Mouse (Mus musculus) skeletal muscle tissue, adult 2 months (tissue): ENCODE data around the gene Thbs3.
A peak's percentile ranks its signal among the peaks of the same experiment; 100 is the strongest.
"Not testable (repeated sequence)": the region's sequence is repeated elsewhere in the genome, so short reads cannot be mapped to it uniquely, and the experiment has no call there.

Source experiments
- DNase-seq: peaks from one replicate; pipeline ENCODE4 v3.0.0-alpha.2; 2012; ENCODE audit warnings: low read depth, low spot score

The Thbs3 gene

DNA sequence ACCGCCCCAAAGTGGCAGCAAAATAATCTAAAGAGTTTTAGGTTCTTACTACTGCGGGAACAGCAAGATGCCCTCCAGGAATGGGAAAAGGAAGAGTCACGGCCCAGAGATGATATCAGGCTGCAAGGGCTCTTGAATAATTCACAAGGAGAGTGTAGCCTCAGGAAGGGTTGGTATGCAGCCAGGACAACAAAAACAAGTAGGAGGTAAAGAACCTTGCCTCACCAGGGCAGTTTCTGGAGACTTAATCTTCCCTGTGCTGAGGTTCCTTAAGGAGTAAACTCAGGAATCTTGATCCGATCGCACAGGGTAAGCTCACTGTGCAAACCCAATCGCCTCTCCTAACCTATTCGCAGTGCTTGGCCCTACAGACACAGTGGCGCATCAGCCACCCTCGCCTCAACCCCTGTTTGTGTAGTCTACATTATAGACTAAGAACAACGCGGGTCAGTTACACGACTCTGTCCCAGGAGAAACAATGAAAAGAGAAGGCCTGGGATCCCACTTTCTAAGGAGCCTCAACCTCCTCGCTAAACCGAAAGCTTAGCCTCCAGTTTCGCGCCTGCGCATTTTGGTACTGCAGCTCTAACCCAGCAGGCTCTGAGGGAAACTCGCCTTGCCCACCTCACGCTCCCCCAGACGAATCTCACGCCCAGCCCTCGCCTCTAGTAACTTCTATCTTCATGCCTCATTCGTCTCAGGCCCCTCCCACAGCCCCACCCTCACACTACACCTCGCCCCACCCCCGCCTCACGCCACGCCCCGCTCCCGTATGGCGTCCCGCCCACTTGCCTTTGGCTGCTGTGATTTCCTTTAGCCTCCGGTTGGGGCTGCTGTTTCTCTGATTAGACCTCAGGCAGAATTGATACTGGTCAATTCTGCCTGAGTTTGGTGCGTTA is 18.8 kb upstream of the Thbs3 start:
- DNase-seq: peak; percentile 92

DNA sequence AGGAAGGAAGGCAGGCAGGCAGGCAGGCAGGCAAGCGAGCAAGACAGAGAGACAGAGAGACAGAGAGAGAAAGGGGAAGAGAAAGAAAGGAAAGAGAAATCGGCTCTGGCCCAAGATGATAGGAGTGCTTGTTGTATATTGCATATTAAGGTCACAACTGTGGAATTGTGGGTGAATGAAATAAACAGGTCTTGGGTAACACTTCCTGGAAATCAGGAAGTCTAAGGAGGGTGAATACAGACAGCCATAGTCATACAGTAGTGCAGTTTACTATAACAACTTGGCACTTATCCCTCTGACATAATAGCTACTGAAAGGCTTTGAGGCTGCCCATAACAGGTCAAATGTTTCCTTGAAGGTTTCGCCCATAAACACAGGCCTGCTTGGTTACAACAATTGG is 15.1 kb upstream of the Thbs3 start:
- DNase-seq: no peak

DNA sequence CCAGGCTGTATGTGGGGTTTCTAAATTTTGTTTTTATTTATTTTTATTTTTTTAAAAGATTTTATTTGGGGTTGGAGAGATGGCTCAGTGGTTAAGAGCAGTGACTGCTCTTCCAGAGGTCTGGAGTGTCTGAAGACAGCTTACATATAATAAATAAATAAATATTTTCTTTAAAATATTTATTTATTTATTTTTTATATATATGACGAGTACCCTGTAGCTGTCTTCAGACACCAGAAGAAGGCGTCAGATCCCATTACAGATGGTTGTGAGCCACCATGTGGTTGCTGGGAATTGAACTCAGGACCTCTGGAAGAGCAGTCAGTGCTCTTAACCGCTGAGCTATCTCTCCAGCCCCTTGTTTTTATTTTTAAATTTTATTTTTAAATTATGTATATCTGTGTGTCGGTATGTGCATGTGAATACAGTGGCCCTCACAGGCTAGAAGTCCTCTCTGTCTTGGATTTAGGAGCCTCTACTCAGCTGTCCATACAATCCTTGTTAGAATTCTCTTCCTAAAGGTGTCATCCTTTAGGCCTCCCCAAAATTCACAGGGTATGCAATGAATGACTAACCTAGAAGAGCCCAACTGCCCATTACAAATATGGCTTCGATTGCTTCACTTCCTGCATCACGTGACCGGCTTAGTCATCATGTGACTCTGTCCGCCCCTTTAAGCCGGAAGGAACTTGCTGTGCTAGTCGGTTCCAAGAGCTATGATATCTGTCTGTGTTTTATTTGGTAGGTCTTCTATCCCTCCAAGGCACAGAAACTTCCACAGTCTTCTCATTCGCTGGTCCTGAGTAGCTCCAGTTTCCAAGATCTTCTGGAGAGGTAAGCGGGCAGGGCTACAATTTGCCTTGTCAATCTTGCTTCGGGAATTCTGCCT is 12.5 kb upstream of the Thbs3 start, which contains the start of gene Gba:
Gene Gba, plus strand, starts transcription at position 676 of the 889 bp plus-strand sequence.
- DNase-seq: peak; percentile 86

DNA sequence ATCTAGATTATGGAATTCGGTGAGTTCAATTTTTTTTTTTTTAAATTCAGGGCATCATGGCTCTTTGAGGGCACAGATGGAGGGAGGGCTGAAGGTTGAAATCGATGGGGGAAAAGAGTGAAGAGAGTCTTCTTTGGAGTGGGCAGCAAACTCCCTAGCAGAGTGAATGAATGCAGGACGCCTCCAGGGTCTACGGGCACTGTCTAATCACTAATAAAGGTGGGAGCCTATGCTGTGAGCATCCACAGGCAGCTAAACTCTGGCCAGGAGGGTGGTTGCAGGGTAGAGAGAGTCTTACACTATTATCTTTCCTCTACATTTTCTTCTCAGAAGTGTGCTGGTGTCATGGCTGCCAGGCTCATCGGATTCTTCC is 11.9 kb upstream of the Thbs3 start:
- DNase-seq: no peak

DNA sequence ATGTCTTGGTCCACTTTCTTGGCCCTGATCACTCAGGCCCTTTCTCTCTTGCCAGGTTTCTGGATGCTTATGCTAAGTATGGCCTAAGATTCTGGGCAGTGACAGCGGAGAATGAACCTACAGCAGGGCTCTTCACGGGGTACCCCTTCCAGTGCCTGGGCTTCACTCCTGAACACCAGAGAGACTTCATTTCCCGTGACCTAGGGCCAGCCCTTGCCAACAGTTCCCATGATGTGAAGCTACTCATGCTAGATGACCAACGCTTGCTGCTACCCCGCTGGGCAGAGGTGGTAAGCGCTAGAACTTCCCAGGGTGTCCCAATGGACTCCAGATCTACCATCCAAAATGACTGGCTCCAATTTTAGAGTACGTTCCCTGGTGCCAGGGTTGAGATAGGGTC is 8.9 kb upstream of the Thbs3 start:
- DNase-seq: no peak

DNA sequence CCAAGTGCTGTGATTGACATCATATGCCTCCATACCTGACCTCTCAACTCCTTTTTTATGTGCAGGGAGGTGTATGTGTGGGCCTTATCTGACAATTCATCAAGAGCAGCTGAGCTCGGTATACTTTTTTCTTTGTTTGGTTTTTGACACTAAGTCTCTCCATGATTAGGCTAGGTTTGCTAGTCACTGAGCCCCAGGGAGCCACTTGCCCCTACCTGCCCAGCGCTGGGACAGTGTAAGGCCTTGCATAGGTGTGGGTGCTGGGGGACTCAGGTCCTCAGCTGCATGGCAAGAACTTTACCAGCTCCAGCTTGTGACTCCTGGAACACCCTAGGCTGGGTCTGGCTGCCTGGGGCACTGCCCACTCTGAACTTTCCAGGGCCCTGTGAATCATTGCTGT is 8.3 kb upstream of the Thbs3 start:
- no peak for DNase-seq

DNA sequence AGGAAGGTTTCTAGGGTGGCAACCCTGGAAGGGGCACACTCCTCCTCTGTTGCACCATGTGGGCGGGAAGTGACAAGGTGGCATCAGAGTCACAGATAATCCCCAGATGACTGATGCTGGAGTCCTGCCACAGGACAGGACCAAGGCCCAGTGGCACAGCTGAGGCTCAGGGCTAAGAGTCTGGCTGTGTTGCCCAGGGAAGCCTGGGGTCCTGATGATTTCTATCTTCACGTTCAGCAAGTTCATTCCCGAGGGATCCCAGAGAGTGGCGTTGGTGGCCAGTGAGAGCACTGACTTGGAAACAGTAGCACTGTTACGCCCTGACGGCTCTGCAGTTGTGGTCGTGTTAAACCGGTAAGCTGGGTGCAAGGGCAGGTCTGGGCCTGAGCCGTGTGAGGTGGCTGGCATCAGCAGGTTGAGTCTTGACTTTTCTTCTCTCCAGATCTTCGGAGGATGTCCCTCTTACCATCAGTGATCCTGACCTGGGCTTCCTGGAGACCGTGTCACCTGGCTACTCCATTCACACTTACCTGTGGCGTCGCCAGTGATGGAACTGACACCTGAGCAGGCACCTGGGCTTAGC is 6.8 kb upstream of the Thbs3 start:
- no peak for DNase-seq

DNA sequence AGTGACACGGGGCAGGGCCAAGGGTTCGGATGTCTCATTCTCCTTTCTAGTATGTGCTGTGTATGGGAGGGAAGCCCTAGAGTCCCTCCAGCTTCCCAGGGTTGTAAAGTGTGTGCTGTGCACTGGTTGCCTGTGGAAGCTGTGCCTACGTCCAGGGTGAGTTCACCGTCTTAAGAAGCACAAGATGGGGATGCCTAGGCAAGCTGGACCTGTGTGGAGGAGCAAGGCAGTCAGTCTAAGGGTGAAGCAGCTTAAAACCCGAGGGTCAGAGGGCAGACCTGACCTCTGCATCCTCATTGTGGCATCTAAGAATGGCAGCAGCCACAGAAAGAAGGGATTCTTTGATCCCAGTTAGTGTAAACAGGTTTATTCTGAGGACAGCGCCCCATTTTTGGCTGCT is 6.2 kb upstream of the Thbs3 start:
- no peak for DNase-seq

DNA sequence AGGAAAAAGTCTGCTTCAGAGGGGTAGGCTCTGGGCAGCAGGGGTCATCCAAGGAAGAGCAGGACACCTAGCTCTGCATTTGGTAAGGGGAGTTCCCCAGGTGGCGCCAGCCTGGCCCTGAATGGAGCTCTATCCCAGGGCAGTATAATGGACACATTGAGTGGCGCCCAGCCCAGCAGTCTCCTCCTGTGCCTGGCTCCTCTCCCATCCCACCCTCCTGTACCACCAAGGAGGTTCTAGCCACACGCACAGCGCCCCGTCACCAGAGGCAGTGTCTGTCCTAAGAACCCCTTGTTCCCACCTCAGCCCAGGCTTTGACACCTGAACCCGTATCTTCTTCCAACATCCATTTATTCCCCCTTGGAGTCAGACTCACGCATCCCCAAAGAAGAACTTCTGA is 5.2 kb upstream of the Thbs3 start:
- DNase-seq: no peak

DNA sequence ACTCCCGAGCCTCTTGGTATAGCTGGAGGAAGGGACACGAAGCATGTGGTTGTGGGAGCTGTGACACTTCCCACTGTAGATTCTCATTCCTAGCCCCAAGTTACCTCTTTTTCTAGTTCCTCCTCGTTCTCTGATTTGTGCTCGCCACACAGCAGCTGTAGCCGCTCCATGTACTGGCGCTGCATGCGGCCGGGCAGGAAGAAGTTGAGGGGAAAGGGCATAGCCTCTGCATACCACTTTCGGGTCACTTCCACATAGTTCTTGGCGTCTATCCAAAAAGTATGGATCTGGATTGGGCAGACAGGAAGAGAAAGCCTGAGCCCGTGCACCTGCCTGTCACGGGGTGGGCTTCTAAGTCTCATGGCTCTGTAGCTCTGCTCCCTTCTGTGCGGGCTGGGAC is 4.8 kb upstream of the Thbs3 start:
- DNase-seq: no peak

DNA sequence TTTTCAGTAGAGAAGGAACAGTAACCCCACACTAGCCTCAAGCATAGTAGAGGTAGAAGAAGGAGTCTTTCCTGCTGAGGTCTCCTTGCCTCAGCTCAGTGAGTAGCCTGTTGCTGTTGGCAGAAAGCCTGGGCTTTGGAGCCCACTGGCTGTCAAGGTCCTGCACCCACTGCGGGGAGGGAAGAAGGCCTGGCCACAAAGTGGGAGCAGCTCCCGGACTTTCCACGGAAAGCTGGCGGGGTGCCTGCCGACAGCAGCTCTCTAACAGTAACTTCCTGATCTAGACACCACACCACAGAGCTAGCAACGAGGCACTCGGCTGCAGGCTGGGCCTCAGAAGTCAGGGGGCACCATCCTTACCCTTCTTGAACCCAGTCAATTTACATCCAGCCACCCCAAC is 4.2 kb upstream of the Thbs3 start:
- no peak for DNase-seq

DNA sequence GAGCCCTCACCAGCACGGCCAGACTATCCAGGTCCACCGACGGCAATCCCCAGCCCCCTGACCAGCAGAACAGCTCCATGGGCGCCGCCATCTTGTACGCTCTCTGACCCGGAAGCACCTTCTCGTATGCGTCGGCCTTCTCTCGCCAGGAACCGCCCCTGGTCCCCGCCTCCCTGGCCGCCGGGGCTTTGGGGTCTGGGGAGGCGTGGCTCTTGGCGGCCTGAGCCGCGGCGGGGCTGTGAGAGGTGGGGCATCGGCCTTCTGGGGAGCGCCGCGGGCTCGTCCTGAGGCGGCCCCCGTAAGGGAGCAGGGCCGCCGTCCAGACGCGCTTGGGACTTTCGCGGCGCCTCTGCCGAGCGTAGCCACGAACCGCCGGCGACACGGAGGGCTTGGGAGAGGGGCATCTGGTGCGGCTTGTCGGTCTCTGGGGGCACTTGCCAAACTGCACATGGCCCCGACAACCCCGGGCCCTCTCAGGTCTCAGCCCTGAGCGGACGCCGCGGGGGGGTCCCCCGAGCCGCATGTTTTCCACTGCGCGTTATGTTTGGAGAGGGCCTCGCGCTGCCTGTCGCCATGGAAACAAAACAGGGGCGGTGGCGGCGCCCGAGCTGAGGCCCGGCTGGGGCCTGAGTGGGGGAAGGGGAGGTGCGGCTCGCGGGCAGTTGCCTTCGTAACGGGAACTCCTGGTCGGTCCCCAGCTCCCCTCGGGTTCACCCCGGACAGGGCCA is 1.0 kb upstream of the Thbs3 start:
- DNase-seq: peak; percentile 87

DNA sequence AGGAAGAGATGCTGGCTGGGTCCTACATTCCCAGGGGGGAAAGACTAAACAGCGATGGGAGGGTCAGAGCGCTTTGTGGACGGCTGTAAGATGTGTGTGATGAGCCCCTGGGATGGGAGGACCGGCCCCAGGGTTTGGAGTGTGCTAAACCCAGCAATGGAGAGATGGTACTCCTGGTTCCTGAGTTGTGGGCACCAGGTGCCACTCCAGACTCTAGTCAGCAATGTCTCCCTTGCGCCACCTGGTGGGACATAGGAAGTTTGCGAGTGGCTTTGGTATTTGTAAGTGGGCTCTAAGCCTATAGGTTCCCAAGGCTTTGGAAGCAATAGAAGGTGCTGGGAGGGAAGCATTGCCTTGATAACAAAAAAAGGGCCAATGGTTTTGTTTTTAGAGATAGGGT is 873 bp downstream of the Thbs3 start:
- DNase-seq: peak; percentile 78

DNA sequence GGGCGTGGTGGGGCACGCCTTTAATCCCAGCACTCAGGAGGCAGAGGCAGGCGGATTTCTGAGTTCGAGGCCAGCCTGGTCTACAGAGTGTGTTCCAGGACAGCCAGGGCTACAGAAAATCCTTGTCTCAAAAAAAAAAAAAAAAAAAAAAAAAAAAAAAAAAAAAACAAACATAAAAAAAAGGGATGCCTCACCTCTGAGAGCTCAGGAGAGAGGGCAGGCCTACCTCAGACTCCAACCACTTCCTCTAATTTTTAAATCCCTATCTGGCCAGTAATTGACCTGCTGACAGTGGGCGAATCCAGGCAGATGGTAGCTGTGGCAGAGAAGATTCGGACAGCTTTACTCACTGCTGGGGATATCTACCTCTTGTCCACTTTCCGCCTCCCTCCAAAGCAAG is 1.4 kb downstream of the Thbs3 start:
- not testable (repeated sequence) for DNase-seq

DNA sequence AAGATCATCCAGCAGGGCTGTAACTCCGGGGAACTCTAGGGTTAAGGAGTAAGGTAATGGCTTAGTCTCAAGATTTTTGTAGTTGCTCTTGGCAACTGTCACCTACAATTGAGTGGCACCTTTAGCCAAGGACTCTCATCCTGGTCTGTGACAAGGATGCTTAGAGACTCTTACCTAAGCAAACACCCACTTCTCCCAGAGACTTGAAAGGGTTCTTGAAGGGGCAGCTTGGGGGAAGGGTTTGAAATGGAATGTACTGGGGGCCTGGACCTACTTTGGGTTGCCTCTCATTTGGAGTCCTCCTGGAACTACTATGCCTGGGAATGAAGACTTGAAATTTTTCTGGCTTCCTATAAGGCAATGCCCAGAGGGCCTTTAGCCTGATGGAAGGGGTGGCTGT is 3.3 kb downstream of the Thbs3 start:
- DNase-seq: no peak

DNA sequence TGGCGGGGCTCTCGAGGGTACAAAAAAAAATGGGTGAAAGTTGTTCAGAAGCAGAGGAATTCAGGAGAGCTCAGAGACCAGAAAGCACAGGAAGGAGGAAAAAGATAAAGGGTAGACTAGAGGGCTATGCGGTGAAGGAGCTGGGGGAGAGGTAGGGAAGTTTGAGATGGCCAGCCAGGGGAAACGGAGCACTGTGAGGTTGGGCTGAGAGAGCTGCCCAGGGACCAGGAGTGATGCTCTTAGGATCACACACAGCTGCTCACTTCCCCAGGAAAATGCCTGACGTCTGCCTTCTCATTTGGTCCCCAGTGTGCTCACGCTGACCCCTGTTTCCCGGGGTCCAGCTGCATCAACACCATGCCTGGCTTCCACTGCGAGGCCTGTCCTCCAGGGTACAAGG is 4.6 kb downstream of the Thbs3 start:
- DNase-seq: no peak

DNA sequence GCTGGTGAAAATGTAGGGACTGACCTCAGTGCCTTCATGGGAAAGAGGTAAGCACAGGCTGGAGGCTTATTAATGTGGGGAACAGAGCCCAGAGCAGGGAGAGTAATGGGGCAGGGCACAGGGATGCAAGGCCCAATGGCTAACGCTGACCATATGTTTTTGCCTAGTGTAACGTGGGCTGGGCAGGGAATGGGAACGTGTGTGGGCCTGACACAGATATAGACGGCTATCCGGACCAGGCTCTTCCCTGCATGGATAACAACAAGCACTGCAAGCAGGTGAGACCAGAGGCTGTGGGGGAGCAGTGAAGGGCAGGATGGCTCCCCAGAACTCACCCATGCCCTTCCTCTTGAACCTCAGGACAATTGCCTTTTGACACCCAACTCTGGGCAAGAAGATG is 6.2 kb downstream of the Thbs3 start:
- no peak for DNase-seq

DNA sequence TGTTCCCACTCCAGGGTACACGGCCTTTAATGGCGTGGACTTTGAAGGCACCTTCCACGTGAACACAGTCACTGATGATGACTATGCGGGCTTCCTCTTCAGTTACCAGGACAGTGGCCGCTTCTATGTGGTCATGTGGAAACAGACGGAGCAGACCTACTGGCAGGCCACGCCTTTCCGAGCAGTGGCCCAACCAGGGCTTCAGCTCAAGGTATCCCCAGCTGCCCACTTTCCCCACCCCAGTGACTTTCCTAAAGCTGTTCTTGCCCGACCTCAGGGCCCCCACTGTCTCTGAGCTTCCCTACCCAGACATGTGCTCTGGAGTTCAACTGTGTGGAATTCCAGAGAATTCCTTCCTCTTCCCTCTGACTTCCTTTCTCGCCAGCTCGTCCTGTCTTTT is 9.8 kb downstream of the Thbs3 start:
- no peak for DNase-seq

DNA sequence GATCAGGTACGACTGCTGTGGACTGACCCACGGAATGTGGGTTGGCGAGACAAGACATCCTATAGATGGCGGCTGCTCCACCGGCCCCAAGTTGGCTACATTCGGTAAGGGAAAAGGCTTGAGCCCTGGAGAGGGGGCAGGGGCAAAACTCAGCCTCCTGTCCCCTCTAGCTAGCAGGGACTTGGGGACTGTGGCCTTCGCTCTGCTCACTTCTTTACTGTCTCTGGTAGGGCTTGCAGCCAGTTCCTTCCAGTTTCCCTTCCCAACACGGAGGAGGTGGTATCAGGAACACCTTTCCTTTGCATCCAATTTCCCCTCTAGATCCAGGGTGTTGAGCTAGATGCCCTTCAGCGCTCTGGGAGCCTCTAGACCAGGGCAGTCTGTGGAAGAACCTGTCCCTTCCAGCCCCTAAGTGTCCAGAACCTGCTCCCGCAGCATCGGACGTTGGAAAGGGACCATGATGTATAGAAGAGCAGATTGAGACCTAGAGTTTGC is 10.4 kb downstream of the Thbs3 start:
- DNase-seq: no peak

DNA sequence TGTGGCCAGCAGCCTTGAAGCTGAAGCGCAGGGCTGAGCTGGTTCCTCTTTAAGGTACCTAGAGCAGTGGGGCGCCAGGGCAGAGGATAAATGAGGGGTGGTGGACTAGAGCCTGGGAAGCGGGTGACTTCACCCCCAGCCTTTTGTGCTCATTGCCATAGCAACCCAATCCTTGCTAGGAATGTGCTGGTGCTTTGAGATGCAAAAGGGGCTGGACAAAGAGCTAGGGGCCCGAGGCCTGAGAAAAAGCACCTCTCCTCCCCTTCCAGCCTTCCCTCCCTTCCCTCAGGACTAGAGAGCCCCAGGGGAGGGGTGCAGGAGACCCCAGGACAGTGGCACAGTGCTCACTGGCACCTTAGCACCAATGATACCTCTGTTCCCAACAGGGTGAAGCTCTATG is 10.9 kb downstream of the Thbs3 start:
- no peak for DNase-seq

DNA sequence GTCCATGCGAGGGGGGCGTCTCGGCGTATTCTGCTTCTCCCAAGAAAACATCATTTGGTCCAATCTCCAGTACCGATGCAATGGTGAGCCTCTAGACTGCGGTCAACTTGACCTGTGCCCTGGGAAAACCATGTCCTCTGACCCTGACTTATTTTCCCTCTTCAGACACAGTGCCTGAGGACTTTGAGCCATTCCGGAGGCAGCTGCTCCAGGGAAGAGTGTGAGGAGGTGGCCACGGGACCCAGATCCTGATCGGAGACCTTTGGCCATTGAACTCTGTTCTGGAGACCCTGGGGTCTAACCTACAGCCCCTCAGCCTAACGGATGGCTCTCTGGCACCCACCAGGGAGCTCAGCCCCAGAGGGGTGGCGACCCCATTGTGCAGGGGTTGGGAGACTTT is 11.4 kb downstream of the Thbs3 start:
- DNase-seq: no peak

DNA sequence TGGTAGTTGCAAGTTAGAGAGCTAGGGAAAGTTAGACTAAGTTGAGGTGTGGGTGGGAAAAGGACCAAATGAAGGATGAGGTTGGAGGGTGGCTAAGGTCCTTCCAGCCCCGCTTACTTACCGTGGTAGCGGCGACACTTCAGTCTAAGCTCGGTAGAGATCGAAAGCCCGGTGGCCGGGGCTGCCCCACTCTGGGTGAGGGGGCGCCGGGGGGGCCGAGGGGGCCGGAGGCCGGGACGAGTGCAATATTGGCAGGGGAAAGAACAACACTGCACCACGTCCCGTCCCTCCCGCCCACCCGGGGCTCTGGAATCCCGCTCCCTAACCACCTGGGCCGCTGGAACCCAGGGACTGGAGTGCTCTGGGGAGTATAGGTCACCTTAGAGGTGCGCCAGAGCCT is 11.9 kb downstream of the Thbs3 start, which contains the start of gene Mtx1:
Gene Mtx1, minus strand, starts transcription at position 189 of the 400 bp plus-strand sequence.
- DNase-seq: no peak
